Mouse (Mus musculus): ENCODE measurements at regions not wholly inside any gene's neighbourhood (a gene's known extent, or its start where the extent isn't known, plus 50 kb on each side); places are given as distances from the start of the nearest gene placed in this dataset.

DNA sequence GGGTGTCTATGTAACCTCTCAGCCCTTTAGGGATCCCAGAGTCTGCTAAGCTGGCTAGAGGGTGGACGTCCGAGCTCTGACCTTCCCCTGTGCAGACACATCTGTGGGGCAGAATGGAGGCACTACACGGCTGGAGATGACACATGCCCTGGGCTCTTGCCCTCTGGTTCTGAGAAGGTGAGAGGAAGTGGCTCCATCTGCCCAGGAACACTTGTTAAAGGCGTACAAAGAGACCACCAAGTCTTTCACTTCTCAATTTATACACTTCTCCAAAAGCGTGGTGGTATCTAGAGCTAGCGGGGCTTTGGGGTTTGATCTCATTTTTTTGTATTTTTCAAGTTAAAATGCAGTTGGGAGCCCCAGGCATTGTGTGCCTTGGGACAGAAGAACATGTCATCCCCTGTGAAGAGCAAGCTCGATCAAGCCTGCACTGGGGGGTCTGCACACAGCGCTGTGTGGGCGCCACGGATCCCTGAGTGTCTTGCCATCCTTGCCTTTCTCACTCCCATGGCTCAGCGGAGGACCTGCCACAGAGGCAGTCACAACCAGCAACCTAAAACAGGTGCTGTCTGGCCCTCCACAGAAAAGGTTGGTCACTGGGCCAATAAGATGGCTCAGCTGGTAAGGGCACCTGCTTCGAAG lies 121.6 kb upstream of the Slc22a12 start:
- TF ChIP-seq CTCF (IDR thresholded peaks at IDR 0.05; ENCODE audit: low read depth, low read length) = no peak
- TF ChIP-seq POLR2A (IDR thresholded peaks at IDR 0.05; ENCODE audit: borderline replicate concordance, low read depth, low read length) = no peak
- Histone ChIP-seq H3K27ac (ENCODE audit: insufficient read depth, low read depth, low read length) (no peak overlapping the region), H3K4me1 (ENCODE audit: control insufficient read depth, insufficient read depth, low read length) (peaks cover 32% of the 10 kb centered on the region), H3K4me3 (ENCODE audit: insufficient read depth, low read length) (no peak overlapping the region)

DNA sequence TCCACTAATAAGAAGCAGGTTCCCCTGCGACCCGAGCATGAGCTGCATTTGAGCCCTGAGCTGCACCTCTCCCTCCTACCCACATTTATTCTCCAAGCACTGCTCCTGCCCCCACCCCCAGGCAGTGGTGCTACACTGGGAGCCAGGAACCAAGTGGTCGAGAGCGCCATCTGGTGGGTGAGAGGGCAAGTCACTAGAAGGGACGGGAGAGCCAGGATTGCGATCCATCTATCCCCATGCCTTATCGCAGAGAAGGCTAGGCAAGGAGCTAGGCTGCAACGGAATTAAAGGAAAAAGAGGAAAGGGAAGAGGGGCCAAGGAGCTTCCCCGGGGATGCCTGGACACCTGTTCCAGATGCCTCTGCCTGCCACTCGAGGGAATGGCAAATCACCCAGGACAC lies 120.6 kb upstream of the Slc22a12 start:
- Histone ChIP-seq H3K4me3 (ENCODE audit: insufficient read depth, low read length) (no peak overlapping the region), H3K27ac (ENCODE audit: insufficient read depth, low read depth, low read length) (no peak overlapping the region), H3K4me1 (ENCODE audit: control insufficient read depth, insufficient read depth, low read length) (peaks cover 24% of the 10 kb centered on the region)
- peak; percentile 73 for TF ChIP-seq CTCF (IDR thresholded peaks at IDR 0.05; ENCODE audit: low read depth, low read length)
- no peak for TF ChIP-seq POLR2A (IDR thresholded peaks at IDR 0.05; ENCODE audit: borderline replicate concordance, low read depth, low read length)

DNA sequence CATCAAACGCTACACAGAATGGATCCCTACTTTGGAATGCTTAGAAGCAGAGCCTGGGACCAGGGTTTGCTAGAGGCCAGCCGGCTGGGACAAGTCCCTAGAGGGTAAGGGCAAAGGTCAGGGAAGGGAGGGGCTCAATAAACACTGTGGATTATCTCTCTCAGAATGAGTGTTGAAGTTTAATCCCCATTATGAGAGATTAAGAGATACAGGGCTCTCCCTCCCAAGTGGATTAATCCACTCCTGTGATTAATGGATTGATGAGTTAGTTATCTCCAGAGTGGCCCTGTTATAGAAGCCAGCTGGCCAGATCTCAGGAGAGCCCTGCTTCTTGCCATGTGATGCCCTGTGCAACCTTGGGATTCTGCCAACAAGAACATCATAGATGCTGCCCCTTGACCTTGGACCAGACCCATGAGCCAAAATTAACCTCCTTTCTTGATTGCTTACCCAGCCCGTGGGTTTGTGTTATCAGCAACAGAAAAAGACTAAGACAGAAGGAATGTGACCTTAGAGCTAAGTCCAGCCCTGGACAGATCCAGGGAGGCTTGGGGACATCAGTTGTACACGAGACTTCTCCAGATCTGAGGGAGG lies 119.6 kb upstream of the Slc22a12 start:
- no peak overlapping the region for H3K4me3 ChIP-seq (ENCODE audit: insufficient read depth, low read length)
- no peak overlapping the region for H3K27ac ChIP-seq (ENCODE audit: insufficient read depth, low read depth, low read length)
- no peak for TF ChIP-seq POLR2A (IDR thresholded peaks at IDR 0.05; ENCODE audit: borderline replicate concordance, low read depth, low read length)
- TF ChIP-seq CTCF (IDR thresholded peaks at IDR 0.05; ENCODE audit: low read depth, low read length) = no peak
- H3K4me1 ChIP-seq (ENCODE audit: control insufficient read depth, insufficient read depth, low read length) = peaks cover 17% of the 10 kb centered on the region

DNA sequence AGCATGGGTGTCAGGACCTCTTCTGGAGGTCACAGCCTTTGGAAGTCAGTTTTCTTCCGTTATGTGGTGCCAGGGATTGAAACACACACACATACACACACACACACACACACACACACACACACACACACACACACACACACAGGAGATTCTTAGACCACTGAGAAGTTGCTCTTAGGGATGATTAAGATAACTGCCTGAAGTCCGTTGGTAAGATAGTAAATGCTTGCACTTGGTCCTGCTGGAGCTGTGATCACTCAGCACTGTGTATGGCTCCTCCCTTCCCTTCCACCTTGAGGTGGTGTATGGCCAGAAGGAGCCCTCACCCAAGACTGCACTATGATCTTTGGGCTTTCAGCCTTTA lies 118.7 kb upstream of the Slc22a12 start:
- H3K4me3 ChIP-seq (ENCODE audit: insufficient read depth, low read length) = no peak overlapping the region
- H3K4me1 ChIP-seq (ENCODE audit: control insufficient read depth, insufficient read depth, low read length) = peaks cover 17% of the 10 kb centered on the region
- TF ChIP-seq CTCF (IDR thresholded peaks at IDR 0.05; ENCODE audit: low read depth, low read length) (no peak), POLR2A (IDR thresholded peaks at IDR 0.05; ENCODE audit: borderline replicate concordance, low read depth, low read length) (no peak)
- H3K27ac ChIP-seq (ENCODE audit: insufficient read depth, low read depth, low read length) = no peak overlapping the region

DNA sequence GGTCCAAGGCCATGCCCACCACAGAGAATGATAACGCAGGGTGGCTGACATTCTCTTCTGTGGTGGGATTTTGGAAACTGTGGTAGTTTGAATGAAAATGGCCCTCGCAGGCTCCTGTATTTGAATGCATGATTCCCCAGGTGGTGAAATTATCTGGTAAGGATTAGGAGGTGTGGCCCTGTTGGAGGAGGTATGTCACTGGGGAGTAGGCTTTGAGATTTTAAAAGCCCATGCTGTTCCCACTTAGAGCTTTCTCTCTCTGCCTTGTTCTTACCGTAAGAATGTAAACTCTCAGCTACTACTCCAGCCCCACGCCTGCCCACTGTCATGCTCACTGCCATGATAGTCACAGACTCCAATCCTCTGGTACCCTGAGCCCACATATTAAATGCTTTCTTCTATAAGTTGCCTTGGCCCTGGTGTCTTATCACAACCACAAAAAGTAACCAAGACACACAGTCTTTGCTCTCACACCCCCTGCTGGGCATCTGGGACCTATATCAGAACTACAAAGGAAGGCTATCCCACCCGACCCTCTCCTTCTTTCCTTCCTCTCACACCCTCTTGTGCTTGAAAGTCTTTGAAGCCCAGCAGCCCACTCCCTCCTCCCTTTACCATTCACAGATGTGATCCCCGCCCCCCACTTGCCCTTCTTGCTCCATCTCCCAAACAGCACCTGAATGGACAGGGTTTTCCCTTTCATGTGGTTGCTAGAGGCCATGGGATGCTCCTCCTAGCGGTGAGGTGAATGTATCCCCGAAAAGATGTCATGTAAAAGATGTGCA lies 118.1 kb upstream of the Slc22a12 start:
- Histone ChIP-seq H3K4me1 (ENCODE audit: control insufficient read depth, insufficient read depth, low read length) (peaks cover 17% of the 10 kb centered on the region), H3K27ac (ENCODE audit: insufficient read depth, low read depth, low read length) (no peak overlapping the region), H3K4me3 (ENCODE audit: insufficient read depth, low read length) (no peak overlapping the region)
- no peak for TF ChIP-seq CTCF (IDR thresholded peaks at IDR 0.05; ENCODE audit: low read depth, low read length)
- no peak for TF ChIP-seq POLR2A (IDR thresholded peaks at IDR 0.05; ENCODE audit: borderline replicate concordance, low read depth, low read length)

DNA sequence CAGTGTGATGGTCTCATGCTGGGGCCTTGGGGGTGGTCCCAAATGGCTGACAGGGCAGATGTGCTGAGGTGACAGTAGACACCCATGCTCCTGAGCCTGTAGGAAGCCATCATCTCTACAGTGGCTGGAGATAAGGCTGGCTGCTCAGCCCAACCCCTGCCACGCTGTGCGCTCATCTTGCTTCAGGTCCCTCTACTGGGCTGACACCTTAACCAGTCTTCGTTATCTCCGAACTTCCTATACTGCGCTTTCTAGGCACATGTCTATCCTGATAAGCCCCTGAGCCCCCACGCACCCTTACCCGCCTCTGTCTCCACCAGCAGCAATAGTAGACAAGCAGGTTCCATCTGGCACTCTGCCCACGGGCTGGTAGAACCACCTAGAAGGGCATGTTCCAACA lies 117.3 kb upstream of the Slc22a12 start:
- Histone ChIP-seq H3K27ac (ENCODE audit: insufficient read depth, low read depth, low read length) (no peak overlapping the region), H3K4me1 (ENCODE audit: control insufficient read depth, insufficient read depth, low read length) (peaks cover 11% of the 10 kb centered on the region), H3K4me3 (ENCODE audit: insufficient read depth, low read length) (no peak overlapping the region)
- TF ChIP-seq CTCF (IDR thresholded peaks at IDR 0.05; ENCODE audit: low read depth, low read length) (no peak), POLR2A (IDR thresholded peaks at IDR 0.05; ENCODE audit: borderline replicate concordance, low read depth, low read length) (no peak)

DNA sequence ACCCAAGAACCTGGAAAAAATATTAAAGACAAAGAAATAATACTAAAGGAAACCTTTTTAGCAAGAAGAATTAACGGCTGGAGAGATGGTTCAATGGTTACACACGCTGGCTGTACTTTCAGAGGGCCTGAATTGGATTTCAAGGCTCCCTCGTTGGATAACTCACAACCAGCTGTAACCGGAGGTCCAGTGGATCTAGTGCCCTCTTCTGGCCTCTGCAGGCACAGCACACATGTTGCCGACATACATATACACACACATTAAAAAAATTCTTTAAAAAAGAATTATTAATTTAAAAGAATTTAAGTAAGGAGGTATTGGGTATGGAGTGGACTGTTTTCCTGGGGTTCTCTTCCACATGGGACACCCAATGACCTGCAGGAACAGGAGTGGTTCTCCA lies 111.7 kb upstream of the Slc22a12 start:
- Histone ChIP-seq H3K4me1 (ENCODE audit: control insufficient read depth, insufficient read depth, low read length) (no peaks in the 10 kb centered on the region), H3K4me3 (ENCODE audit: insufficient read depth, low read length) (no peak overlapping the region), H3K27ac (ENCODE audit: insufficient read depth, low read depth, low read length) (no peak overlapping the region)
- TF ChIP-seq POLR2A (IDR thresholded peaks at IDR 0.05; ENCODE audit: borderline replicate concordance, low read depth, low read length) (no peak), CTCF (IDR thresholded peaks at IDR 0.05; ENCODE audit: low read depth, low read length) (no peak)

DNA sequence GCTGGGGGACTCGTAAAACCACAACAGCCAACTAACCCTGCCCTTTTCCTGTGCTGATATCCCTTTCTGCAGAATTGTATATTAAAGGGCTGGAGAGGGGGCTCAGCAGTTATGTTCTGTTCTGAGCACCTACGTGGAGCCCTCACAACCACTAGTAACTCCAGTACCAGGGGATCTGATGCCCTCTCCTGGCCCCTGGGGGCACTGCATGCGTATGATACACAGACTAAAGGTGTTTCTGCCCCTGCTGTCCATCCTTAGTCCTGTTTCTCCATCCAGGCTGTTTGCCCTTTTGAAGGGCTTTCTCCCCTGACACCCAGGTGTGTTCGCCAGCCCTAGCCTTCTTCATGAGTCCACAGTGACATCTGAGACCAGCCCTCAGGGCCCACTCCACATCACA lies 109.9 kb upstream of the Slc22a12 start:
- peak; percentile 41; the same call in 1 of the 2 replicates for TF ChIP-seq CTCF (IDR thresholded peaks at IDR 0.05; ENCODE audit: low read depth, low read length)
- TF ChIP-seq POLR2A (IDR thresholded peaks at IDR 0.05; ENCODE audit: borderline replicate concordance, low read depth, low read length) = no peak
- H3K27ac ChIP-seq (ENCODE audit: insufficient read depth, low read depth, low read length) = no peak overlapping the region

DNA sequence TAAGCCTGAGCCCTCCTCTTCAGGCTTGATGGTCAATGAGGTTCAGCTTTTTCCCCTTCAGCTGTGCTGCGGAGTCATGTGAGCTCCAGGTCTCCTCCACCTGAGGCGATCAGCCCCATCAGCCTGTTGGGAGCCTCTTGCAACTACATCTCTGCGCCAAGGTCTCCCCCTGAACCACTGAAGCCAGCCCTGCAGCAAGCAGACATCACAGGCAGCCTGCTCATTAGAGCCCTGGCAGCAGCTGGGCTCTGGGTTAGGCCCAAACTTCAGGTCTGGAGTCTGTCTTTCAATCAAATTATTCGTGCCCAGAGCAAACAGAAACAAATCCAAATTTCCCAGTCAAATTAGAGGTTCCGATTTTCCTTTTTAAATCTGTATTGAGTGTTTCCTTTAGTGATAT lies 108.4 kb upstream of the Slc22a12 start:
- Histone ChIP-seq H3K4me1 (ENCODE audit: control insufficient read depth, insufficient read depth, low read length) (no peaks in the 10 kb centered on the region), H3K27ac (ENCODE audit: insufficient read depth, low read depth, low read length) (no peak overlapping the region), H3K4me3 (ENCODE audit: insufficient read depth, low read length) (no peak overlapping the region)
- TF ChIP-seq POLR2A (IDR thresholded peaks at IDR 0.05; ENCODE audit: borderline replicate concordance, low read depth, low read length) (no peak), CTCF (IDR thresholded peaks at IDR 0.05; ENCODE audit: low read depth, low read length) (no peak)

More for the DNA sequence above, 109.9 kb upstream of the Slc22a12 start:
- Histone ChIP-seq H3K4me1 (ENCODE audit: control insufficient read depth, insufficient read depth, low read length) (no peaks in the 10 kb centered on the region), H3K4me3 (ENCODE audit: insufficient read depth, low read length) (no peak overlapping the region)

DNA sequence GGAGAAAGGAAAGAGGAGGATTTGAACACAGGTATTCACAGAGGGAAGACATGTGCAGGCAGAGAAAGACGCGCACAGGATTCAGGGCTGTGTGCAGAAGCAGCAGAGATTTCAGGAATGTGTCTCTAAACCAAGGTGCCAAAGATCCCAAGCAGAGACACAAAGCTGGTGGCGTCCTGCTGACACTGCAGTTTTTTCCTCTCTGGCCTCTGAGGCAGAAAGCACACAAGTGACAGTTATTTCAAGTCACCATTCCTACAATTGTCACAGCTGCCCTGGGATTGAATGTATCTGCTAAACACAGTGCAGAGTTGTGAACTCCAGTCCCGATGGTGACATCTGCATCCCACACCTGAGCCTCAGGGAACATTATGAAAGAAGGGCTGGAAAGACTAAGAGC lies 107.1 kb upstream of the Slc22a12 start:
- no peak for TF ChIP-seq POLR2A (IDR thresholded peaks at IDR 0.05; ENCODE audit: borderline replicate concordance, low read depth, low read length)
- TF ChIP-seq CTCF (IDR thresholded peaks at IDR 0.05; ENCODE audit: low read depth, low read length) = no peak
- H3K4me1 ChIP-seq (ENCODE audit: control insufficient read depth, insufficient read depth, low read length) = no peaks in the 10 kb centered on the region
- no peak overlapping the region for H3K4me3 ChIP-seq (ENCODE audit: insufficient read depth, low read length)
- no peak overlapping the region for H3K27ac ChIP-seq (ENCODE audit: insufficient read depth, low read depth, low read length)

Measured in bone marrow macrophage, adult 2 months (primary cell).